Mouse (Mus musculus): ENCODE results near the gene Rgma.

- TF ChIP-seq CTCF (IDR thresholded peaks at IDR 0.05; ENCODE audit: low read depth) (no peak), EP300 (IDR thresholded peaks at IDR 0.05; ENCODE audit: low read depth) (no peak)
These were observed 50.1 kb downstream of the Rgma start for GRCm38 (mm10) chr7:73425451-73425850.

All from liver, embryonic 14.5 days (tissue).